Mouse (Mus musculus) T-cell, adult 2 months (primary cell): Measurements from ENCODE around the gene Gm45062.

Experiments used
- DNase-seq: peaks from one replicate; pipeline ENCODE4 v3.0.0; 2022; ENCODE audit warnings: low spot score

The Gm45062 gene

GRCm38 (mm10) chr6:8259004-8259666 lies at the start of gene Gm45062, which contains the start of the genes Rpa3 and Umad1:
Gene Gm45062 (plus strand): TSS chr6:8259450.
Gene Rpa3 (minus strand): TSS chr6:8259173.
Gene Umad1 (plus strand): TSS chr6:8259288.
- DNase-seq, result peak; percentile 97

- no peak for DNase-seq
These were observed 49.4 kb upstream of the Gm45062 start for GRCm38 (mm10) chr6:8209866-8210186.

DNA sequence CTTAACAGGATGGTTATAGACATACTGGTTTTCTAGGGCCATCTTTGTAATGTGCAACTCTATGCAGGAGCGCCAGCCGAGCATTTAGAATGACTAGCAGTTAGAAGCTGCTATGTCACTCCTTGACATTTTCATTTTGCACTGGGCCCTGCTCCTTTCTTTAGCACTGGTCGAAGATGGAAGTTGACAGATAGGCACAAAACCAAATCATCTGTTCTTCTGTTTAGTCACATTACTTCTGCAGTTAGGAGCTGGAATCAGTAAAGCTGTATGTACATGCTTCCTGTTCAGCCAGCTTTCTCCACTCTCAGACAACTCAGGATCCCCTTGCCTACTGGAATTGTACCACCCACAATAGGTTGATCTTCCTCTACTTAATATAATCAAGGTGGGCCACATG lies 48.6 kb upstream of the Gm45062 start:
- DNase-seq, result no peak

DNA sequence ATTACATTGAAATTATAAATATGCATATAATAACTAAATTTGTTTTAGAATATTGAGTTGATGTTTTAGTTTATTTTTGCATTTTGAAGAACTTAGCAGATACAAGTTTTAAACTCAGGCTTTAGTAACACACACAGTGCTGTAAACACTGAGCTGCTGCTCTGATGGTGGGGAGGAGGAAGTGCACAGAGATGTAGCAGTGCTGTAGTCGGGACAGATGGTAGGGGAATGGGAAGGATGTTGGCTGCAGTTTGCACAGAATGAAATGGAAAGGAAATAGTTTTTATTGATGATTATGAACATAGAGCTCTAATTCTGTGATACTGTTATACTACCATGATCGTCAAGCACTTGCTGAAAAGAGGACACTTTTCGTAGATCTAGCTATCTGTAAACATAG lies 32.2 kb upstream of the Gm45062 start:
- no peak for DNase-seq

DNA sequence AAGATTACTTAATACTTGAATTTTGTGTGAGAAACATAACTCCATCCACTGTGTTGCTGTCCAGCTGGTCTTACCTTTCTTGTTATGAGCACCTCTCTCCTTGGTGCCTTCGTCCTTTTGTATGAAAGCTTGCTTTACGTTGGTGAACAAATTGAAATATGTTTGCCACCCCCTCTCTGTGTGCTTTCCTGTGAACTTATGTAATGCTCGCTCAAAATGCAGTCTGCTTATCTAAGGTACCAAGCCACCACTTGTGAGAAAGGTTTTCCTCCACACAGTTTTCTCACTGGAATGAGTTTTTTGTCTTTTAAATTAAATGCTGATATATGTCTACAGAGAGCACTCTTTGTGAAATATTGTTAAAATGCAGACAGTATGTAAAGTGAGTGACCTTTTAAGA lies 30.7 kb upstream of the Gm45062 start:
- no peak for DNase-seq

GRCm38 (mm10) chr6:8258316-8258715 lies 934 bp upstream of the Gm45062 start:
- no peak for DNase-seq

GRCm38 (mm10) chr6:8259667-8260044 lies 406 bp downstream of the Gm45062 start:
- no peak for DNase-seq

GRCm38 (mm10) chr6:8271047-8271446 lies 11.8 kb downstream of the Gm45062 start:
- no peak for DNase-seq

DNA sequence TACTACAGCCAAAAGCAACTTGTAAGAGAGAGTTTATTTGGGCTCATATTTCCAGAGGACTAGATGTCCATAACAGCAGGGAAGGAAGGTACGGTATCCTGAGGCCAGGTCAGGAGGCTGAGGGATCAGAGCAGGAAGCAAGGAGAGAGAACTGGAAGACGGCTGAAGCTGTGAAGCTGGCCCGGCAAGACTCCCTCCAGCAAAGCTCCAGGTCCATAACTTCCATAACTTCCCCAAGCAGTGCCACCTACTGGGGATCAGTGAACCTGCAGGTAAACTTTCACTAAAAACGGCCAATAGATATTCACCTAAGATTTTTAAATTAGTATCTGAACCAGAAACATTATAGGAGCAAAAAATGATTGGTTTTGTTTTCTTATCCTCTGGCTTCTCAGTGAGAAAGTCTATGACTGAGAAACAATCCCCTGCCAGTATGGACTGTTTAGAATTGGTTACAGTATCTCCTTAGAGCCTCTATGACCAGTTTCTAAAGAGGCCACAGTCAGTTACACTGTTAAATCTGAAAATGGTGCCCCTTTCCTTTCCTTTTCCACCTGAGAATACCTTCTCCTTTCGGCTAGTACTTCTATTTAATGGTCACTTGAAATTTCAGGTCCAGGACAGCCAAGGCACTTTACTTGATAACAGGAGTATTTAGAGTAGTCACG lies 15.3 kb downstream of the Gm45062 start:
- peak; percentile 36 for DNase-seq

GRCm38 (mm10) chr6:8275098-8275497 lies 15.8 kb downstream of the Gm45062 start:
- DNase-seq, result peak; percentile 66

DNA sequence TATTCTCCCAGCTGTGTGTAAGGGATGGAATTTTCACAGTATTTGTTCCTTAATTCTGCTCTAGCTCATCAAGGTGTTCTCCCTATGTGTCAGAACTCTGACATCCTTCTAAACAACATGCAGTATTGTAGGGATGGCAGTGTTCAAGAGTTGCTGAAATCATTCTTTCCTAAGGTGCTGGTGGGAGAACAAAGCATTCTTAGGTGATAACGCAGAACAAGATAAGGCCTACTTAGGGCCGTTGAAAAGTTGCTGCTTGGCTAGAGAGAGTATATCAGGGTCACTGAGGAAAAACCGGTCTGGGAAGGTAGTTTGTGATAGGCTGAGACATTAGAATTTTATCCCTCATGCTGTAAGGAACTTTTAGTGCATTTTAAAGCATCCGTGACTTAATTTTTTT lies 17.2 kb downstream of the Gm45062 start:
- DNase-seq, result no peak

GRCm38 (mm10) chr6:8278426-8279002 lies 19.3 kb downstream of the Gm45062 start:
- DNase-seq, result peak; percentile 7

GRCm38 (mm10) chr6:8283255-8283654 lies 24.0 kb downstream of the Gm45062 start:
- no peak for DNase-seq

GRCm38 (mm10) chr6:8285401-8285960 lies 26.2 kb downstream of the Gm45062 start:
- no peak for DNase-seq

- no peak for DNase-seq
These were observed 26.9 kb downstream of the Gm45062 start for GRCm38 (mm10) chr6:8286146-8286545.

GRCm38 (mm10) chr6:8288755-8289580 lies 29.7 kb downstream of the Gm45062 start:
- DNase-seq, result no peak

DNA sequence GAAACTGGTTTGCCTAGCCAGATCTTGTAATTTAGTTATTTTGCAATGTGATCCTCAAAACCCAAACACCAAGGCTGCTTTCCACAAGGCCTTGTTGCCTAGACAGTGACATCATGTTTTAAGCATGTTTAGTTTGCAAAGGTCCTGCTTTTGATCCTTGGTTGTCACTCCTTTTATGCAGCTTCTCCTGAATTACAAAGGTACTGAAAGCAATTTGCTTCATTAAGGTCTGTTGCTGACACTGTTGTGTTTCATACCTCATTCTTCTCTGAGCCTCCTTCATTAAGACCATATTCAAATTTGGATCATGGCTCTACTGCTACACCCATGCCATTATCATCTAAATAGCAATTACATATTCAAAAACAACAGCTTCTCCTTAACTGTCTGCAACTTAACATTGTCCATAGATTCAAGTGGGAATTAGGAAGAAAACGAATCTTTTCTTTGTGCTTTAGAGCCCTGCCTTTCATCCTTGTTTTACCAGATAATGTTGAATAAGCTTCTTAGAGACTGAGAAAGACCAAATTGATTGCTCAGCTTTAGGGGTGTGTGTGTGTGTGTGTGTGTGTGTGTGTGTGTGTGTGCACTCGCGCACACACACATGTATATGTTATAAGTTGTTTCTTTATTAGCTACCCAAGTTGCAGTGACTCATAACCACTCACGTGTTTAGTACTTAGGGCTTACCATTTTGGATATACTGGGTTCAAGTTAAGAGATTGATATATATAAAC lies 35.0 kb downstream of the Gm45062 start:
- no peak for DNase-seq

GRCm38 (mm10) chr6:8299066-8299863 lies 40.0 kb downstream of the Gm45062 start:
- DNase-seq, result no peak

- DNase-seq, result no peak
These were observed 48.9 kb downstream of the Gm45062 start for GRCm38 (mm10) chr6:8307878-8308775.

DNA sequence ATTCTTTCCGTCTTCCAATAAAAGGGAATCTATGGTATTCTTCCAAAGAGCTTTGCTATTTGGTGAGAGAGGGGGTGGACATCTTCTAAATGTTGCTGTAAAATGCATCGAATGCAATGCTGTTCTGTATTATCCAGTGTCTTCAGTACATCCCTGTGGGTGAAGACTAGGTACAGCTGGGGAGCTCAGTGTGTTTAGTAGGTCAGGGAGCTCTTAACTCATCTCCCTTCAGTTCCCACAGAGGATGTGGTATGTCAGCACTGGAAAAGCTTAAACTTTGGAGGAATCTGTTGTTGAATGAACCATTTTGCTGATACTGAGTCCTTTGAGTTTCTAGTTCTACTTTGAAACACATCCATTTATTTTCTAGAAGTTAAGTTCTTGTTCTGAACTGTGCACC lies 53.3 kb downstream of the Gm45062 start:
- no peak for DNase-seq
